Mouse (Mus musculus) liver, adult 2 months (tissue): ENCODE data around the gene Usp24.

Experiments
- CTCF ChIP-seq: fragments of 200-500 bp; IDR thresholded peaks from 2 replicates; pipeline ENCODE4 v1.5.1; 2011; ENCODE audit warnings: low read depth, low read length, control low read depth
- POLR2A ChIP-seq: fragments of 200-500 bp; IDR thresholded peaks from 2 replicates; pipeline ENCODE4 v1.6.1; 2011; ENCODE audit warnings: low read length, control low read depth; ENCODE audit not compliant: insufficient read depth; ENCODE audit errors: extremely low read depth

GRCm38 (mm10) chr4:106452401-106452800 is 136.4 kb downstream of the Usp24 start:
- no peak for TF ChIP-seq CTCF
- TF ChIP-seq POLR2A: no peak
